Mouse (Mus musculus): Measurements from ENCODE around the gene Tlcd1. TPM values are rescaled to one million over a fixed set of nuclear protein-coding genes. Genes with fewer than 3 reads are reported as not detected.
A peak's percentile ranks its signal among the peaks of the same experiment; 100 is the strongest.
"Not testable (repeated sequence)": the region's sequence is repeated elsewhere in the genome, so short reads cannot be mapped to it uniquely, and the experiment has no call there.

The Tlcd1 gene
- total RNA-seq (2021): 10 to 100 TPM; 23.8 to 29.7 TPM

DNA sequence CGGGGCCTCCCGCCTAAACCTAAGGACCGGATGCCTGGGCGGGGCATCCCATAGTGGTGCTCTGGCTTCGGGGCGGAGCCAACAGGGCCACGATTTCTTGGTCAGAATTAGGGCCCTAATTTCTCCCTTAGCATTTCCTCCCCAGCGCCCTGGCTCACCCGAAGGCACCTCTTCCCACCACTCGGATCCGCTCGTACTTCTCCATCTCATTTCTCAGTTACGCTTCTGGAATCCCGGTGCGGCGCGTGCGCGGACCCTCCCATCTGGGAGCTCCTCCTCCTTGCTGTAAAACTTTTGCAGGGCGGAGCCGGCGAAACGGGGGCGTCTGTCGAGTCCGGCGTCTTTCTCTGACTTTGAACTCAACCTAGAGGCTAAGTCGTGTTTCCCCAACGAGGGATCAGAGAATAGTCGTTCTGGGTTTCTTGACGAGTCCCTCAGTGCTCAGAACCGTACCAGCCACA is at the start of gene Tlcd1, which contains the start of gene Nek8:
Gene Tlcd1, plus strand, starts transcription at position 310 of the 461 bp plus-strand sequence.
Gene Nek8, minus strand, starts transcription at position 274 of the 461 bp plus-strand sequence.
- DNase-seq (ENCODE audit: extremely low spot score in 1 of 2, low spot score in 1 of 2): peak in 1 of 2 experiments; percentile 66

DNA sequence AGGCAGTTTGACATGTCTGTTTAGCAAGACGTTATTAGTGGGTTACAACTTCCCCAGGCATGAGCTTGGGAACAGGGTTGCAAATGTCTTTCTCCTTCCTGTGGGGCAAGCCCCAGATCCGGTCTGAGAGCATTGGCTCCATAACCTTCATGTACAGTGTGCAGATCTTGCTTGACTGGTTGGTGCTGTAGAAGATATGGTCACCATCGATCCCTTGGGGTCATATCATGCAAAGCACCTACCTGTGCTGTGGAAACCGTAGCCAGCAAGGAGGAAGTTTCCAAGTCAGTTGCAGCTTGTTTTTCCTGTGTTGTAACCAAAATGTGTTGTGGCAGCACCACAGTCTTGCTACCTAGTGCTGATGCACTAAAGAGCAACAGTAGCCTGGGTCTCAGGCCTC is 49.8 kb upstream of the Tlcd1 start:
- DNase-seq (ENCODE audit: extremely low spot score in 1 of 2, low spot score in 1 of 2): no peak

DNA sequence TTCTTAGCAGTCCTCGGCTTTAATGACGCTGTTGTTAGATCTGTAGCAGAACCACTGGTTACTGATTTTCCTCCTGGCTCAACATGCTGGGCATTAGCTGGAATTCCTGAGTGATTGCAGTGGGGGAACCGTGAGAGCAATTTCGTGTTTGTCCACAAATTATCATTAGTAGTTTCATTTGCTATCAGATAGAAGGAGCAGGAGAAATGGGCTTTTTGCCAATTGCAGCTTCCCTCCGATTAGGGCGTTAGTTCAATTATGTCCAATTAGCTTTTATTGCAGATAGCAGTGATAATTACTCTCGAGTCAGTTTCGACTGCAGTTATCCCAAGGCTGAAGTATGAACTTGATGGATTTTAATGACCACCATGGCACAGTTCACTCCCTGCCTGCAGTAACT is 47.1 kb upstream of the Tlcd1 start:
- no peak for DNase-seq (ENCODE audit: extremely low spot score in 1 of 2, low spot score in 1 of 2)

DNA sequence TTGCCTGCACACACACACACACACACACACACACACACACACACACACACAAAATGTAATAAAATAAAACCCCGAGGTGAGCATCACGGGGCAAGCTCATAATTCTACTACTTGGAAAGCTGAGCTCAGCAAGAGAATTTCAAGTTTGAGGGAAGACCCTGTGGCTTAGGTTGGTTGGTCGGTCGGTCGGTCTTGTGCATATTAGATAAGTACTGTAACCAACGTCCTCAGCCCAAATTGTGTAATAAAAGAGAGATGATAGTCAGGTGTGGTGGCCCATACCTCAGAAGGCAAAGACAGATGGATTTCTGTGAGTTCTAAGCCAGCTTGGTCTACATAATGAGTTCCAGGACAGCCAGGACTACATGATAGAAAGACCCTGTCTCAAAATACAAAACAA is 42.6 kb upstream of the Tlcd1 start:
- no peak for DNase-seq (ENCODE audit: extremely low spot score in 1 of 2, low spot score in 1 of 2)

DNA sequence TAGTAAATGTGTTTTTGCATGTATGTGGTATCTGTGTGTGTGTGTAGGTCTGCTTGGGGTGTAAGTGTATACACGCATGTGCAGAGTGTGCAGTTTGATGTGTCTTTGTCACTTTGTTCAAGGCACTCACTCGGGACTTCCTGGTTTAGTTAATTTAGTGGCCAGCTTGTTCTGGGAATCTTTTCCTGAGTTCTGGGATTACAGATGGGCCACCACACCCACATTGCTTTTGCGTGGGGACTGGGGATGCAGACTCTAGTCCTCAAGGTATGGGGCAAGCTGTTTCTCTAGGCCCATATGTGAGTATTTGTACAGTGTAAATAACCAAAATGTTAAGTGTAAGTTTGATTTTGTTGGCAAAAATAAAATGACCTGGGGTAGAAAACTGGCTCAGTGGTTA is 42.2 kb upstream of the Tlcd1 start:
- no peak for DNase-seq (ENCODE audit: extremely low spot score in 1 of 2, low spot score in 1 of 2)

DNA sequence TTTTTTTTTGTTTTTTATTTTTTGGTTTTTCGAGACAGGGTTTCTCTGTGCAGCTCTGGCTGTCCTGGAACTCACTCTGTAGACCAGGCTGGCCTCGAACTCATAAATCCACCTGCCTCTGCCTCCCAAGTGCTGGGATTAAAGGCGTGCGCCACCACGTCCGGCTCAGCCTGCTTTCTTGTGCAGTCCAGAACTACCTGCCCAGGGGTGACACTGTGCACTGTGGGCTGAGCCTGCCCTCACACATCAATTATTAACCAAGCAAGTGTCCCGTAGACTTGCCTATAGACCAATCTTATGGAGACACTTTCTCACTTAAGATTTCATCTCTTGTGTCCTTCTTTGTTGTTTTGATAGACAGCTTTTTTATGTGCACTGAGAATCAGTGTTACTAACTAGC is 41.2 kb upstream of the Tlcd1 start:
- DNase-seq (ENCODE audit: extremely low spot score in 1 of 2, low spot score in 1 of 2): not testable (repeated sequence)

DNA sequence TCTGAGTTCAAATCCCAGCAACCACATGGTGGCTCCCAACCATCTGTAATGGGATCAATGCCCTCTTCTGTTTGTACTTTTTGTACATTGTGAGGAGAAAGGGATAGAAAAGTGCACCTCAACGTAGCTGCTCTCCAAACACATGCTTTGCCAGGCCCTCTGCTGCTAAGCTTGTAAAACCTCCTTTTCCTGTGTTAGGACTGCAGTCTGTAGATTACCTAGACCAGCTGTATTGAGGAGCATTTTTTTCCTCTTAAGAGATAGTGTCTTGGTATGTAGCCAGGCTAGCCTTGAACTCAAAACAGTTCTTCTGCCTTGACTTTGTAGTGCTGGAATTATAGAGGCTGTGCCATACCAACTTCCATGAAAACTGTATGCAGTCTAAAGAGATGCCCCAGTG is 40.4 kb upstream of the Tlcd1 start:
- DNase-seq (ENCODE audit: extremely low spot score in 1 of 2, low spot score in 1 of 2): no peak

DNA sequence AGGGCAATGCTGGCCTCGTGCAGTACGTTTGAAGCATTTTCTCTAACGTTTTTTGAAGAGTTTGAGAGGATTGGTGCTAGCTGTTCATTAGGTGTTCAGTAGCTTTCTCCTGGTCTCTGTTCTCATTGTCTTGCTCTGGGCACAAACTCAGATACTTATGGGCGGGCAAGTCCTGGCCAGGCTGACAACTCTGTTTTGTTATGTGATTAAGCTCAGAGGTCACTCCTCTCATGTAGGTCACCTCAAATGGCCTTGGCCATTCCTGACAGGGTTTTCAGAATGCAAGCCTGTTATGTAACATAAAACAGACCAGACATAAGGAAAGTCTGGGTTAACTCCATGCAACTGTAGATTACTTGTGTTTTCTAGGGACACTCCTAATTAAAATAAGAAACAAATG is 38.9 kb upstream of the Tlcd1 start:
- DNase-seq (ENCODE audit: extremely low spot score in 1 of 2, low spot score in 1 of 2): no peak

DNA sequence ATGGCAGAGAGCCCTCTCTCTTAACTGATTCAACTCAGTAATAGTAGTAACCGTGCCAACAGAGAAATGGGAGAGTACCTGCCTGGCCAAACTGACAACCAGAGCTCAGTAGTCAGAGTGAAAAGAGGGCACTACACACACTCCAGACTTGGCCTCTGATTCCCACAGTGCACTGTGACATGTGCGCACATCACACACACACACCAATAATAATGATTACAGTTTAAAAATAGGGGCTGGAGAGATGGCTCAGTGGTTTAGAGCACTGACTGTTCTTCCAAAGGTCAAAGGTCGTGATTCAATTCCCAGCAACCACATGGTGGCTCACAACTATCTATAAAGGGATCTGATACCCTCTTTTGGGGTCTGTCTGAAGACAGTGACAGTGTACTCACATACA is 38.5 kb upstream of the Tlcd1 start:
- no peak for DNase-seq (ENCODE audit: extremely low spot score in 1 of 2, low spot score in 1 of 2)

DNA sequence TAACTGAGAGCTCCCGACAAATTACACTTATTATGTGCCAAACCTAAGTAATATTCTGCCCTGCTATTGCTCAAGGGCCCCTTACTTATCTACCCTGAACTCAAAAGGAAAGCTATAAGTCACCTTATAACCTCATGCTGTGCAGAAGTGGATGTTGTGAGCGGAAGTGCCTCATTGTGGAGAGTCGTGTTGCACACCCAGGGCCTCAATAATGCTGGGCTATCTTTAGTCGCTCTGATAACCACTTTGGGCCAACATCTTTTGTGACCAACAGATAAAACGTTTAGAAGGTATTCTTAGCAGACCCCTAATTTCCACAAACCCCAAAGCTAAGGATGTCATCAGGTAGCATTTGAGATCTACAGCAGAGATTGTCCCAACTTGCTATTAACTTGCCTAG is 35.8 kb upstream of the Tlcd1 start:
- no peak for DNase-seq (ENCODE audit: extremely low spot score in 1 of 2, low spot score in 1 of 2)

DNA sequence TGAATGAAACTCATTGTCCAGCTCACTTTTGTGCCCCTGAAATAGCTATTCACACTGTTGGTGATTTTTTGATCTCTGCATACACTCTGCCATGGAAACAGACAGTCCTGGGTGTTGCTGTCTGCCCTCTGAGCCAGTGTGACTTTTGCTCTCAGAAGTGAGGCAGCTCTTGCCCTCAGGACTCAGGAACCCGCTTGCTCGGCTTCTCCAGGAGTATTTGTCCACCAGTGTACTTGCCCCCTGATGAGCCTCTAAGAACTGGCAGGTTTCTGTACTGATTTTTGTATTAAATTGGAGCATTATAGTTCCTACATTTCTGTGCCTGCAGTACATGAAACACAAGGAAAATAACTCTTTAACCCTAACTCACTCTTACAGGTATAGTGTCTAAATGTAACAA is 33.0 kb upstream of the Tlcd1 start:
- DNase-seq (ENCODE audit: extremely low spot score in 1 of 2, low spot score in 1 of 2): no peak

DNA sequence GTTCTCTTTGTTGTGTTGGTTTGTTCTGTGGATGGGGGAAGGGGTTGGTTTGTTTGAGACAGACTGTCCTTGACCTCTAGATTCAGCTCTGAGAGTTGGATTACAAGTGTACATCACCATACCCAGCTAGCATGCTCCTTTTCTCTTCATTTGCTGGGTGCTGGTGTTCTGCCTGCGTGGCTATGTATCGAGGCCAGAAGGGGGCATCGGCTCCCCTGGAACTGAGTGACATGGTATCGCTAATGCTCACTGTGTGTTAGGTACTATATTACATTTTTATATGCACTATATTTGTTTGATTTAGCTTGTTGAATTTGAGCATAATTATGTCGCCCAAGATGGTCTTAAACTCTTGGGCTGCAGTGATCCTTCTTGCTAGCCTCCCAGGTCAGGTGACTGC is 30.3 kb upstream of the Tlcd1 start:
- no peak for DNase-seq (ENCODE audit: extremely low spot score in 1 of 2, low spot score in 1 of 2)

DNA sequence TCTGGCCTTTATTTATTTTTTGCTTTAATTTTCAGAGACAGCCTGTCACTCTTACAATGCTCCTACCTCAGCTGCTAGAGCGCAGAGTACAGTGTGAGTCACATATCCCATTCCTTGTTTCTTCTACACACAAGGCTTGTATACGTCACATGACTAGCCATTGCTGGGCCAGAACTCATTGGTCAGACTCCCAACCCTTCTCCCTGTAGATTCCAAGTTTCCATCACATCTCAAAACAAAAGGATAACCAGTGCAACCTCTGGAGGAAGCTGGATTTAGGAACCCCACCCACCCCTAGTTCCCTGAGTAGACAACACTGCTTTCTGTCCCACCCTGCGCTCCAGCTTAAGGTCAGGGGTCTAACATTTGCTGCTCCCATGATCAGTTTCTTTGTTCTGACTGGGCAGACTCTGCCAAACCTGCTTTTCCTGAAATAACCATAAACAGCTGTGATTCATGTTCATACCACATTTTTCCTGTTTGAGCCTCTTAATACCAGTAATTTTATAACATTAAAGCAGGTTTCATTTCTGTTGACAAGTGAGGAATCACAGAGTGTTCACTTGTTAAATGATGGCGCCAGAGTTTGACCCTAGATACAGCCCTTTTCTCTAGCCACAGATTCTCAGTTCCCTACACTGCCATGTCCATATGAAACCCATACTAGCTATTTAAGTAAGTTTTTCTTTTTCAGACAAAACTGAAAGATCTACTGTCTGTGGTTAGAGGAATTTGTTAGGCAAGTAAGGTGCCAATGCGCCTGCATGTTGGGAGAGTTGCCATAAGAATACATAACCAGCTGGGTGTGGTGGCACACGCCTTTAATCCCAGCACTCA is 29.6 kb upstream of the Tlcd1 start:
- DNase-seq (ENCODE audit: extremely low spot score in 1 of 2, low spot score in 1 of 2): no peak

DNA sequence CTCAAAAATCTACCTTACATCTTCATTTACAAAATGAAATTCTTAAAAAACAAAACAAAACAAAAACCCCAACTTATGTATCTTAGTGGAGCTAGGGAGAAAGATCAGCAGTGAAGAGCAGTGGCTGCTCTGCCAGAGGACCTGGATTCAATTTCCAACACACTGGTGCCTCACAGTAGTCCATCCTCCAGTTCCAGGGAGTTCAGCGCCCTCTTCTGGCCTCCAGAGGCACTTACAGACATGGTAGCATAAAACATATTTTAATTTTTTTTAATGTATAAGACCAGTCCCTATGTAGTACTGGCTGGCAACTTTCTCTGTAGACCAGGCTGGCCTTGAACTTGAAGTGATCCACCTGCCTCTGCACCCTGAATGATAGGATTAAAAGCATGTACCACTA is 25.4 kb upstream of the Tlcd1 start:
- no peak for DNase-seq (ENCODE audit: extremely low spot score in 1 of 2, low spot score in 1 of 2)

DNA sequence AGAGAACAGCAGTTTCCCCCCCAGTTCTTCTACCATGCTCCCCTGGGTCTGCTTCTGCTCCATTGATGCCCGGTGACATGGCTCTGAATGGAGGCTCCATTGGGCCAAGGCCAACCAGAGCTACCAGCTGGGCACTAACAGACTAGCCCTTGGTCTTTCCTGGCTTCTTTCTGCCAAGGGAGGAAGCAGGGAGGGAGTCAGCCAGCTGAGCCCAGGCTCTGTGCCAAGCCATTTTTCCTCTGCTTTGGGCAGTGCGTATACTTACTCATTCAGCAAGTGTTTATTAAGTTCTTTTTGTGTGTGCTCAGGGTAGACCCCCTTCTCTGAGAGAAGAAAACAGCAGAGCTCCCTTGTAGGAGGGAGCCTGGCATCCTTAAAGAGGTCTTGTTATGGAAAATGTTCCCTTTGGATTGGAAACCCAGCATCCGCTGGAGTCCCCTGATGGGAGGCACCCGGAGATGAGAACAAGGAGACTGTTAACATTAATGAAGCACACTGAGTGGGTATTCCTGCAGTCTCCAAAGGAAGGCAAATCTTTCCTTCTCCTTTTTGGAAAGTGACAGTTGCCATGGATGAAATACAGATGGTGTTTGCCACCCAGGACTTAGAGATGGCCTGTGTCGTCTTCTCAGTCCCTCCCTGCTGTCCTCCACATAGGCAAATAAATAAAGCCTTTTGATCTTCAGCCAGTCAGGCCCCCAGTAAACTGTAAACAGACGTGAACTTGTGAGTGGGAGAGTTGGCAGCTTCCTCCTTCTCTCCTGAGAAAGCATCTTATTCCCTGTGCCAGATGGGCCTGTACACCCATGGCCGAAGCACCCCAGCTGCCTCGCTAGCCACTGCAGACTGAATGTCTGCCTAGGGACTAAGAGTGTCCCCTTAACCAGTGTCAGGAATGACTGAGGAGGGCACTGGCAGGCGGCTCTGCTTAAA is 23.9 kb upstream of the Tlcd1 start:
- DNase-seq (ENCODE audit: extremely low spot score in 1 of 2, low spot score in 1 of 2): peak in 1 of 2 experiments; percentile 73

DNA sequence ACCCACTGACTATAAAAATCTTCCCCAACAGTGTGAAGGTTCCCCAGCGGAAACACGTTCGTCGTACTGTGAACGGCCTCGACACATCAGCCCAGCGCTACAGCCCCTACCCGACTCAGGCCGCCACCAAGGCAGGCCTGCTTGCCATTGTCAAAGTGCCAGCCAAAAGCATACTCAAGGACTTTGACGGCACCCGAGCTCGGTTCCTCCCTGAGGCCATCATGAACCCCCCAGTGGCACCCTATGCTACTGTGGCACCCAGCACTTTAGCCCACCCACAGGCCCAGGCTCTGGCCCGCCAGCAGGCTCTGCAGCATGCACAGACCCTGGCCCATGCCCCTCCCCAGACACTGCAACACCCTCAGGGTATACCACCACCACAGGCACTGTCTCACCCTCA is 22.7 kb upstream of the Tlcd1 start:
- DNase-seq (ENCODE audit: extremely low spot score in 1 of 2, low spot score in 1 of 2): no peak

DNA sequence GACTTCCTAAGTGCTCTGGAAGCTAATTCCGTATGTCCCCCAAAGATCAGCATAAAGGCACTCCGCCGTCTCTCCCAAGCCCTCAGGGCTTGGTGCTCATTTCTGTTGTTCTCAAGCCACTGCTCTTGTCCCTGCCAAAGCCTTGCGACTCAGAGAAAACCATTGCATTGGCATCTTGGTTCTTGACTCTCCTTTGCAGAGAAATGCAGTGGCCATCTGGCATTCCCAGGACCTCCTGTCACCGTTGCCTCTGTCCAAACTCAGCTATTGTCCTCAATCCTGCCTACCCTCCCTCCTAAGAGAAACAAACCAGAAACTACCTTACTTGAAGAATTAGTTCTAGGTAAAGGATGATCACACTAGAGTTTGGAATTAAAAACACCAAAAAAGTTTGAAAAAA is 20.8 kb upstream of the Tlcd1 start:
- DNase-seq (ENCODE audit: extremely low spot score in 1 of 2, low spot score in 1 of 2): no peak

DNA sequence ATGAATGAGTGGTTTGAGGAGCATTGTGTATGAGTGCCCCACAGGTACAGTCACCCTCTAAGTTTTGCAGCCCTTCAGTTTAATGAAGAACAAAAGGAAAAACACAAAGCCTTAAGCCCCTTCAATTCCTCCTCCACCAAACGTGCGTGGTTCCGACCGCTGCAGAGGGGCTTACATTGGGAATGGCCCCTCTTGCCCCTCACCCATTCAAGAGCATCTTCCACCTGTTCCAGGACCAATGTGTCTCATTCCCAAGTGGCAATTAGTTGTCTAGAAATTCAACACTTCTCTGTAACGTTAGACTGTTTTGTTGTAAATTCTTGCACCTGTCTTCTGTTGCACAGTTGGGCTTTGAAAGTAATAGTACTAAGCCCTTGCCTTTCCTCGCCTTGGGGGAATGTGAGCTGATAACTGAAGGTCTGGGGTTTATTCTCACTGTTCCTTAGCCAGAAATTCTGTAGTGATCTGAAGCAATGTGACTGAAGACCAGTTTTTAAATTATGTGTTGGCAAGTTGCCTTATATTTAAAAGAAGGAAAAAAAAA is 20.3 kb upstream of the Tlcd1 start:
- DNase-seq (ENCODE audit: extremely low spot score in 1 of 2, low spot score in 1 of 2): no peak

DNA sequence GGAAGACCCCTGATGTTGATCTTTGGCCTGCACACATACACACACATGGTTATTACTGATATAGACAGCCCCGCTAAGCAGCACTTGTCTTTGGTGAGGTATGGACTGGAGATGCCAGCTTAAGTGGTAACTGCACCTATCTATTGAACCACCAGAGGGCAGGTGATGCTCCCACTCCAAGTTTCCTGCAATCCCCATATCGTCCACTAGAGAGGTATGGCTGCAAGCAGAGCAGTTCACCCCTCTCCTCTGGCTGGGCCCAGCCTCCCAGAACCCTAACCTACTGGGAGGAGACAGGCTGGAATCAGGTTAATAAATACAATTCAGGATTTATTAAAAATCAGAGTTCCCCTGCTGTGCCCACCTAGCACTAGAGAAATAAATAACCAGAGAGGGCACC is 17.4 kb upstream of the Tlcd1 start:
- peak in 1 of 2 experiments; percentile 64 for DNase-seq (ENCODE audit: extremely low spot score in 1 of 2, low spot score in 1 of 2)

DNA sequence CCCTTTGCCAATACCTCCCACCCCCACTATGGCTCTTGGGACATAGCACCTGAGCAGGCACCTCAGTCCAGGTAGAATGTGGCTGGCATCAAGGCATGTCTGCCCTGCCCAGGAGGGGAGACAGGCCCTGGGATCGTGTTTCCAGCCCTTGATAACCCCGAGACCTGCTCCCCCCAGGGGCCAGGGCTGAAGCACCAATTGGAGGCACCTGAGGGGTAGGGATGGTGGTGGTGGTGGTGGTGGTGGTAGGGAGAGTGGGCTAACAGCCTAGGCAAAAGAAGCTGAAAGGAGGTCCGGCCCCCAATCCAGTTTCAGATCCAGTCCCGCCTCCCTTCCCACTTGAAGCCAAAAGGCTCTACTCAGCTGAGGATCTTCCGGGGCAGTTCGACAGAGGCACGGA is 17.0 kb upstream of the Tlcd1 start:
- DNase-seq (ENCODE audit: extremely low spot score in 1 of 2, low spot score in 1 of 2): no peak

DNA sequence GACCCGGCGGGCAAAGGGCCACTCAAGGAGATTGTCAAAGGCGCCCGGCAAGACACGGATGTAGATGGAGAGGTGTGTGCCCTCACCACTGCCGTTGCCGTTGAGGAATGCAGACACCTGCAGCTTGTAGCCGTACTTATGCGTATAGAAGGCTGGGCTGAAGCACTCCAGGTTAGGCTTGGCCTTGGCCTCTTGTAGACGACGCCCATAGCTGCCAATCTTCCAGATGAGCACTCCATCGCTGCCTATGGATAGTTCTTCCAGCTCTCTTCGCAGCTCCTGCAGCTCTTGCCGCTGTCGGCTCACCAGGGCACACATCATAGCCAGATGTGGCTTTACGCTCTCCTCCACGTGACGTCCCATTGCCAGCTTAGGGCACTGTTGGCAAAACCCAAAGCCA is 16.3 kb upstream of the Tlcd1 start:
- no peak for DNase-seq (ENCODE audit: extremely low spot score in 1 of 2, low spot score in 1 of 2)
